Mouse (Mus musculus) mesoderm, embryonic 11.5 days (tissue): ENCODE measurements around the gene Gmeb2.

ENCODE experiments used
- DNase-seq: peaks from one replicate; pipeline ENCODE4 v3.0.0-alpha.2; 2012; ENCODE audit warnings: low read depth, low spot score

The Gmeb2 gene

DNA sequence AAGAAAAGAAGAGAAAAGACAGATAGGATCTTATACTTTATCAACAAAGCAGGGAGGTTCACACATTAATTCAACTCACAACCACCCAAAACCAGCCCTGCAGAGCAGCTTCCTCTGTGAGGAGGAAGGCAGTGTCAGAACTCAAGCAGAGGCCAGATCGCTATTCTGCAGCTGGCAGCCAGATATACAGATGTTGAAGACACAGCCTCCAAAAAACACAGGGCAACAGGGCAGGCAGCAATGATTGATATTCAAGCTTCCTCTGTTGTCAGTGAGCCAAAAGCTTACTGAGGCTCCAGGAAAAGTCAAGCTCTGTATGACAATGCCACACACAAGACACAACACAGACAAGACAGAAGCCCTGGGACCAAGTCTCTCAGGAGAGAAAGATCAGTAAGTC is 11.1 kb downstream of the Gmeb2 start:
- no peak for DNase-seq

DNA sequence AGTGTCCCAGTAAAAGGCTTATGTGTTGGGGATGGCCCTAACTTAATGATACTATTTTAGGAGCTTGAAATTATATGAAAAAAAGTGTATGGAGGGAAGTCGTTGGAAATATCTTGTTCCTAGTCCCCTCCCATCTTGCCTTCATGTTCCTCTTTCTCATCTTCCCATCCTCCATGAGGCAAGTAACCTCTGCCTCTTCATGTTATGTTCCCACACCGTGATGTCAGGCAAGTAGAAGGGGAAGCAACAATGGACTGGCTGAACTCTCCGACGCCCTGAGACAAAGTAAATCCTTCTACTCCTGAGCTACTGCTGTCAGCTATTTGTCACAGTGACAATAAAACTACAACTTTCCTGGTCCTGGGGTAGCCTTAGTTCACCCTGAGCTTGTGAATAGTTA is 13.2 kb downstream of the Gmeb2 start:
- no peak for DNase-seq

- DNase-seq = no peak
Measured at GRCm38 (mm10) chr2:181273829-181274228, 14.0 kb downstream of the Gmeb2 start.

GRCm38 (mm10) chr2:181272092-181272491 is 15.7 kb downstream of the Gmeb2 start:
- no peak for DNase-seq

- no peak for DNase-seq
Measured at GRCm38 (mm10) chr2:181266839-181267238, 21.0 kb downstream of the Gmeb2 start.

GRCm38 (mm10) chr2:181253248-181253647 is 34.6 kb downstream of the Gmeb2 start:
- no peak for DNase-seq

GRCm38 (mm10) chr2:181251841-181252240 is 36.0 kb downstream of the Gmeb2 start:
- no peak for DNase-seq

GRCm38 (mm10) chr2:181249217-181249616 is 38.6 kb downstream of the Gmeb2 start:
- no peak for DNase-seq

GRCm38 (mm10) chr2:181245031-181245430 is 42.8 kb downstream of the Gmeb2 start:
- DNase-seq = no peak

- no peak for DNase-seq
Measured at GRCm38 (mm10) chr2:181243706-181244394, 44.0 kb downstream of the Gmeb2 start.

DNA sequence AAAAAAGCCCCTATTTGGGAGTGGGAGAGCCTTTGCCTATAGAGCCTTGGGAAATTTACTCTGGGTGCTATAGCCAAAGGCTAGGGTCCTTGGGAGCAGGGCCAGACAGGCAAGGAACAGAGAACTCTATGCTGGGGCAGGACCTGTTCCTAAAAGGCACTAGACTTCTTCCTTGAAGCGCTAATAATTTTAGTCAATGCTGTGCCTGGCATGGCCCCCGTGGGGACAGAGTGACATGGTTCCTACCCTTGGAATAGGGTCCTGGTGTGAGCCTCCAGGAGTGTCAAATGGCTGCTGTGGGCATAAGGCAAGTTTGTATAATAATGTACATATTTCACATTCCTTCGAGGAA is 45.5 kb downstream of the Gmeb2 start:
- DNase-seq = no peak

DNA sequence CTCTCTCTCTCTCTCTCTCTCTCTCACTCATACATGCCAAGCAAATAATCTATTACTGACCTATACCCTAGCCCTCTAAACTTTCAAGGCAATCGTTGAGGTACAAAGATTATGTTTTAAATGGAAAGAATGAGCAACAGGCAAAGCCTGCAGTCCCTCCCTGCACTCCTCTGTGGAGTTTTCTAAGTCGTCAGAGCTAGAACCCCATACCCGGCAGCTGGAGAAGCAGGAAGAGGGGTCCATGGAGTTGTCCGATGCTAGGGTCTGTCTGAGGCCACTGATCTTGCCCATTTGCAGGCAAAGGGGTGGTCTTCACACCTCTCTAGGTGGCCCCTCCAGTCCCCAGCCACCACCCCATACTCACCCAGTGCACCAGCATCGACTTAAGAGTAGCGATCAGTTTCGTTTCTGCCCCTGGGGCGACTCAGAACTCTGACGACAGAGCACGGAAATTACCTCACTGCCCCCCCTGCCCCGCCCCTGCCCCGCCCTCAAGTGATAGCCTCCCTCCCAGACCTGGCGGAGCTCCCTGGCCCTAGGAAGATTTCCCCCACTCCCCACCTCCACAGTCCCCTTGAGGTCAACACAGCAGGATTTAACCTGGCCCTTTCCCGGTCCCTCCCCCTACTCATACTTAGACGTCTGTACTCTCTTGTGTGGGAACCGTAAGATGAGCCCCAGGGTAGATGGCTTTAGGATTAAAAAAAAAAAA is 46.1 kb downstream of the Gmeb2 start, which contains the start of gene Helz2:
TSS of gene Helz2 (minus strand) at position 426 of the 712 bp plus-strand sequence.
- DNase-seq = no peak

DNA sequence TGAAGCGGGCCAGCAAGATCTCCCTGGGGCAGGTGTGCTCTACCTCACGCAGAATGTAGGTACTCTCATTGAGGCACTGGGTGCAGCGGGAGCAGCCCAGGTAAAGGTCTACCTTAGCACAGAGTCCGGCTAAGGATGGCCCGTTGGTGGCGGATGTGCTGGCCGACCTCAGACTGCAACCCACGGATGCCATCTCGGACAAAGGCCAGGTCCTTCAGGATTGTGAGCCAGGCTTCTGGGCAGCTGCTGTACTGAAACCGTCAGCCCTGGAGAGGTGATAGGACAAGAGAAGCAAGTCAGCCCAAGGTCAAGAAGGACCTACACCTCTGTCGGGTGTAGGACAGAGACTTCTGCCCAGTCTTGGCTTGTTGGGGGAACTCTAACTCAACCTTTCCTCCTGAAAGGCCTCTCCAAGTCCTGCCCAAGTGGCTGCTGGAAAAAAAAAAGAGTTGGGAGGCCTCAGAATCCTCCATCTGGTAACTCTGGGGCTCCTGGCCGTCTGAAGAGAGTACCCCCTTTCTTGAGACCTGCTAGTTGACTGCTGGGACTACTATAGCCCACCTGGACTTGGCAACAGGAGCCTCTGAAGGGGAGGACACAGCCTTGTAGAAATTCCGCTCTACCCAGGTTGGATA is 46.9 kb downstream of the Gmeb2 start:
- no peak for DNase-seq

DNA sequence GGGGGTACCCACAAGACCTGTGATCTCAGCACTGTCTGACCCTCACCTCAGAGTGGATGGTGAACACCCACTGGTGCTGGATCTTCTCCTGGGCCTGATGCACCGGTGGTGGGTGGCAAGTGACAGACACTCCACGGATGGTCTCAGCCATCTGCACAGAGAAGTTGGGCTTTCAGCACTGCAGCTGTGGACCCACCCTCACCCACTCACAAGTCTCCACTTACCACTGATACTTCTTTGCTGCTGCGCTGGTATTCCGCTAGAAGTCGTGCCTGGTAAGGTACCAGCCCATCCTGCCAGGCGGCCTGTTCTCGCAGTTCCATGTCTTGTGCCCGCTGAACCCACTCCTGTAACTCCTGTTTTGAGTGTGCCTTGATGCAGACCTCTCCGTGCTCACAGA is 48.6 kb downstream of the Gmeb2 start:
- DNase-seq = no peak

DNA sequence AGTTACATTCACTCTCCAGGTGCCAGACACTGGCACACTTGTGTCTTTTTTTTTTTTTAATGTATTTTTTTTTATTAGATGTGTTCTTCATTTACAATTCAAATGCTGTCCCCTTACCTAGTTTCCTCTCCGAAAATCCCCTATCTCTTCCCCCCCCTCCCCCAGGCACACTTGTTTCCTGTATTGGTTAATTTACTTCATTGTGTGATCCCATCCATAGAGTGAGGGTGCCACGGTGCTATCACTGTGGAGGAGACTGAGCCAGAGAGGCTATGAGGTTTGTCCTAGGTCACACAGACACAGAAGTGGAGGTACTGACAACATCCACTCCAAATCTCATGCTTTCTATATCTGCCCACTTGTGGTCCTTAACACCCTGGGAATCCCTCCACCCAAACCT is 49.0 kb downstream of the Gmeb2 start:
- no peak for DNase-seq

GRCm38 (mm10) chr2:181238091-181238610 is 49.7 kb downstream of the Gmeb2 start:
- no peak for DNase-seq

DNA sequence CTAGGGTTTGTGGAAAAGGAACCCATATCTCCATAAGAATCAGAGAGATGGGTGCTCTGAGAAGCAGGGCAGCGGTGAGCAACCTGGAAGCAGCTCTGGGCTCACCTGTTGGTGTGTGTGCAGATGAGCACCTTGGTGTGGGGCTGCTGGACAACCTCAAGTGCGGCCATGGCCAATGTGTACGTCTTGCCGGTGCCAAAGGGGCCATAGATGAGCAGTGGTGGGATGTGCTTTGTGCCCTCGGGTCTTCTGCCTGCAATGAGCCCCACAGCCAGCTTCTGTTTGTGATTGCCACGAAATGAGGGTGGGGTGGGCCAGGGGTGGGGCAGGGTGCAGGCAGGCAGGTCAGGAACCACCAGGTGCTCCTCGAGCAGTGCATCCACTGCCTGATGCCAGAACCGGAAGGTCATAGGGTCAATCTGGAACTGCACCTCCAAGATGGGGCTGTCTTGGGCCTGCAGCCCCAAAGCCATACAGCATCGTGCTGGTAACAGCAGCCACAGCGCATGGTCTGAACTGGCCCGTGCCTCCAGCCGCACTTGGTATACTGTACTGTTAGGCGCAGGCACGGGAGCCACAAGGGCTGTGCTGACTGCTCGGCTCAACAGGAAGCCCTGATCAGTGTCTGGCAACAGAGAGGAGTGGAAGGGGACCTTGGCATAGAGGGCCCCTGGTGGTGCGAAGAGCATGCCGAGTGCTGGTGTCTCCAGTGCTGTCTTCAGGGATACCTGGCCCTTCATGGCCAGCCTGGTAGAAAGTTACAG is 50.4 kb downstream of the Gmeb2 start:
- DNase-seq = no peak

GRCm38 (mm10) chr2:181235681-181236566 is 51.9 kb downstream of the Gmeb2 start:
- no peak for DNase-seq

DNA sequence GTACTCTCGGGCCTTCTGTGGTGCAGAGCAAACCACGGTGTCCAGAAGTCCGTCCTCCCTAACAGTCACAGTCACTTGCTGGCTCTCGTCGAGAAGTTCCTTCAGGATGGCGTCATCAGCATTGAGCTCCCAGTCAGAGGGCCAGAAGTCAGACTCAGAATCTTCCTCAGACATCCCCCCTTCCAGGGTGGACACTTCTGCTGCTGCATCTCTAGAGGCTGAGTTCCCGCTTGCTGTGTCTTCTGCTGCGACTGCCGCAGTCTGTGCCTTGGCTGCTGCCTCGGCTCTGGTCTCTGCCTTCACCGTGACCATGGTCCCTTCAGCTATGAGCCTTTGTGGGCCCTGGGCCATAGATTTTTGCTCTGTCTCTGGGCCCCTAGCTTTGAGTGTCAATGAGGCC is 53.2 kb downstream of the Gmeb2 start:
- DNase-seq = no peak

- DNase-seq = no peak
Measured at GRCm38 (mm10) chr2:181233443-181233842, 54.4 kb downstream of the Gmeb2 start.

GRCm38 (mm10) chr2:181231171-181231570 is 56.7 kb downstream of the Gmeb2 start:
- no peak for DNase-seq
